Mouse (Mus musculus) kidney, adult 9 months (tissue): ENCODE results near the gene Tmem44.

Source experiments
- DNase-seq: peaks from one replicate; pipeline ENCODE4 v3.0.0; 2022

Gene Tmem44

GRCm38 (mm10) chr16:30552621-30553338 lies 2.1 kb upstream of the Tmem44 start:
- peak; percentile 84 for DNase-seq

GRCm38 (mm10) chr16:30549966-30550747 lies 485 bp downstream of the Tmem44 start:
- DNase-seq: peak; percentile 79

GRCm38 (mm10) chr16:30549516-30549915 lies 1.1 kb downstream of the Tmem44 start:
- no peak for DNase-seq

- DNase-seq: no peak
Measured at GRCm38 (mm10) chr16:30548291-30548690, 2.4 kb downstream of the Tmem44 start.

- DNase-seq: no peak
Measured at GRCm38 (mm10) chr16:30544693-30545092, 5.9 kb downstream of the Tmem44 start.

GRCm38 (mm10) chr16:30543386-30543785 lies 7.3 kb downstream of the Tmem44 start:
- DNase-seq: no peak

- no peak for DNase-seq
Measured at GRCm38 (mm10) chr16:30542826-30543225, 7.8 kb downstream of the Tmem44 start.

- no peak for DNase-seq
Measured at GRCm38 (mm10) chr16:30540107-30541001, 10.3 kb downstream of the Tmem44 start.

- DNase-seq: no peak
Measured at GRCm38 (mm10) chr16:30539433-30539832, 11.2 kb downstream of the Tmem44 start.

- DNase-seq: no peak
Measured at GRCm38 (mm10) chr16:30535075-30535474, 15.6 kb downstream of the Tmem44 start.

- no peak for DNase-seq
Measured at GRCm38 (mm10) chr16:30533592-30533991, 17.1 kb downstream of the Tmem44 start.

- no peak for DNase-seq
Measured at GRCm38 (mm10) chr16:30532929-30533328, 17.7 kb downstream of the Tmem44 start.

GRCm38 (mm10) chr16:30531761-30532406 lies 18.8 kb downstream of the Tmem44 start:
- DNase-seq: peak; percentile 50

GRCm38 (mm10) chr16:30530815-30531214 lies 19.8 kb downstream of the Tmem44 start:
- DNase-seq: no peak

- no peak for DNase-seq
Measured at GRCm38 (mm10) chr16:30528386-30528785, 22.3 kb downstream of the Tmem44 start.

GRCm38 (mm10) chr16:30527889-30528288 lies 22.8 kb downstream of the Tmem44 start:
- no peak for DNase-seq

- no peak for DNase-seq
Measured at GRCm38 (mm10) chr16:30525756-30526155, 24.9 kb downstream of the Tmem44 start.

GRCm38 (mm10) chr16:30524481-30524880 lies 26.2 kb downstream of the Tmem44 start:
- no peak for DNase-seq

GRCm38 (mm10) chr16:30522253-30522940 lies 28.2 kb downstream of the Tmem44 start:
- no peak for DNase-seq

- DNase-seq: no peak
Measured at GRCm38 (mm10) chr16:30521147-30521546, 29.5 kb downstream of the Tmem44 start.

GRCm38 (mm10) chr16:30520361-30520823 lies 30.2 kb downstream of the Tmem44 start:
- DNase-seq: peak; percentile 89

- no peak for DNase-seq
Measured at GRCm38 (mm10) chr16:30518635-30519034, 32.0 kb downstream of the Tmem44 start.
